Mouse (Mus musculus) monocyte, adult 2 months (primary cell): ENCODE measurements around the gene Ctla4.

ENCODE experiments used
- DNase-seq, 2 experiments: peaks; one replicate each; pipeline ENCODE4 v3.0.0; 2022; ENCODE audit warnings: low spot score in 2 of 2, low read depth in 1 of 2

Gene Ctla4

GRCm38 (mm10) chr1:60865167-60865566, 21.6 kb upstream of the Ctla4 start:
- DNase-seq, result no peak

- DNase-seq, result no peak
These were observed 20.8 kb upstream of the Ctla4 start for GRCm38 (mm10) chr1:60866043-60866442.

- DNase-seq, result no peak
These were observed 18.2 kb upstream of the Ctla4 start for GRCm38 (mm10) chr1:60868333-60869277.

- no peak for DNase-seq
These were observed 11.5 kb upstream of the Ctla4 start for GRCm38 (mm10) chr1:60875267-60875666.

GRCm38 (mm10) chr1:60880116-60880867, 6.5 kb upstream of the Ctla4 start:
- DNase-seq, result no peak

- no peak for DNase-seq
These were observed 4.0 kb upstream of the Ctla4 start for GRCm38 (mm10) chr1:60882792-60883191.

GRCm38 (mm10) chr1:60883279-60883678, 3.5 kb upstream of the Ctla4 start:
- DNase-seq, result no peak

GRCm38 (mm10) chr1:60884611-60885010, 2.2 kb upstream of the Ctla4 start:
- DNase-seq, result no peak

GRCm38 (mm10) chr1:60898127-60898932, 11.5 kb downstream of the Ctla4 start:
- DNase-seq, result no peak

- DNase-seq, result no peak
These were observed 12.1 kb downstream of the Ctla4 start for GRCm38 (mm10) chr1:60898933-60899210.

- DNase-seq, result no peak
These were observed 12.4 kb downstream of the Ctla4 start for GRCm38 (mm10) chr1:60899244-60899643.

- no peak for DNase-seq
These were observed 15.7 kb downstream of the Ctla4 start for GRCm38 (mm10) chr1:60902547-60902946.

GRCm38 (mm10) chr1:60903126-60903525, 16.3 kb downstream of the Ctla4 start:
- DNase-seq, result no peak

- no peak for DNase-seq
These were observed 17.7 kb downstream of the Ctla4 start for GRCm38 (mm10) chr1:60904456-60904978.

GRCm38 (mm10) chr1:60907466-60907865, 20.7 kb downstream of the Ctla4 start:
- no peak for DNase-seq

GRCm38 (mm10) chr1:60908751-60909161, 22.0 kb downstream of the Ctla4 start:
- no peak for DNase-seq

GRCm38 (mm10) chr1:60909746-60910145, 22.9 kb downstream of the Ctla4 start:
- DNase-seq, result no peak

- DNase-seq, result no peak
These were observed 24.0 kb downstream of the Ctla4 start for GRCm38 (mm10) chr1:60910796-60911195.

GRCm38 (mm10) chr1:60911631-60912030, 24.8 kb downstream of the Ctla4 start:
- DNase-seq, result no peak

GRCm38 (mm10) chr1:60913305-60913704, 26.5 kb downstream of the Ctla4 start:
- no peak for DNase-seq

- no peak for DNase-seq
These were observed 29.5 kb downstream of the Ctla4 start for GRCm38 (mm10) chr1:60916281-60916781.
